9 mouse cellular contexts compared by ENCODE assay signal in genomic region chr9:90113151-90113550, GRCm38 (mm10). TPM values are rescaled to one million over a fixed set of nuclear protein-coding genes. Genes with fewer than 3 reads are reported as not detected.
DNase-seq lines count a peak whose midpoint lies in the region; ATAC-seq and TF ChIP-seq lines count a peak whose summit lies in the region.
"Had no signal": no experiment of that assay in that cellular context is flagged by ENCODE, and none has a peak within 500 bp of the region (broad histone marks: within the 10 kb centered on the region; RNA-seq: fewer than 3 reads in every experiment).

No protein-coding gene starts in this region.

- H3K9ac ChIP-seq in forebrain, embryonic 12.5 days = peak overlapping the region; percentile 97
- peak overlapping the region; percentile 99 for H3K9ac ChIP-seq in liver, embryonic 11.5 days (ENCODE audit: low read depth, low read length)

- intact Hi-C loops in left cerebral cortex, postnatal 14 days (cut with DNase I) = no loop called here

- H3K4me1 ChIP-seq in cerebellum, adult 2 months (ENCODE audit: control insufficient read depth, insufficient read depth, low read length) = no peaks in the 10 kb centered on the region; the same call in 1 of the 2 replicates
- H3K4me1 ChIP-seq in forebrain, embryonic 12.5 days = peaks cover 16% of the 10 kb centered on the region
- peaks cover 23% of the 10 kb centered on the region for H3K4me1 ChIP-seq in liver, embryonic 11.5 days (replicated peaks; ENCODE audit: control insufficient read depth, insufficient read depth, low read length)
- H3K4me1 ChIP-seq in small intestine, adult 2 months (ENCODE audit: control insufficient read depth, insufficient read depth, insufficient read length, low read length) = peaks cover 5% of the 10 kb centered on the region; the same call in 1 of the 2 replicates

- peak overlapping the region; percentile 93 for H3K4me2 ChIP-seq in forebrain, embryonic 12.5 days
- peak overlapping the region; percentile 88 for H3K4me2 ChIP-seq in liver, embryonic 11.5 days

- 1% methylated on average over 13 of the region's 13 CpGs for WGBS in cerebellum, adult 2 months
- 3% methylated on average over 13 of the region's 13 CpGs for WGBS in forebrain, embryonic 12.5 days
- WGBS in liver, embryonic 11.5 days = 1% methylated on average over 13 of the region's 13 CpGs
- WGBS in small intestine, adult 2 months = 0% methylated on average over 13 of the region's 13 CpGs

- peak overlapping the region; percentile 89 for H3K4me3 ChIP-seq in cerebellum, adult 2 months (replicated peaks; ENCODE audit: insufficient read depth, low read depth, low read length)
- H3K4me3 ChIP-seq in forebrain, embryonic 12.5 days (replicated peaks) = peak overlapping the region; percentile 90
- H3K4me3 ChIP-seq in liver, embryonic 11.5 days (ENCODE audit: low read depth, low read length) = peak overlapping the region; percentile 98
- H3K4me3 ChIP-seq in small intestine, adult 2 months (ENCODE audit: low read depth, low read length) = peak overlapping the region; percentile 99; the same call in 1 of the 2 replicates

- peak in 1 of 2 experiments; percentile 10 for DNase-seq in cerebellum, adult 2 months
- DNase-seq in cerebellum, adult 11-12 months = no peak
- DNase-seq in A20 (ENCODE audit: low read depth, low spot score) = peak; percentile 37
- no peak for DNase-seq in liver, embryonic 11.5 days (ENCODE audit: low spot score)
- DNase-seq in ovary, postnatal 10 days (ENCODE audit: low spot score) = no peak
- no peak for DNase-seq in left cerebral cortex, postnatal 14 days (ENCODE audit: low spot score in 2 of 2)

- H3K27me3 ChIP-seq in cerebellum, adult 2 months (ENCODE audit: control insufficient read depth, insufficient read depth, low read length) = no peaks in the 10 kb centered on the region
- H3K27me3 ChIP-seq in forebrain, embryonic 12.5 days = no peaks in the 10 kb centered on the region
- H3K27me3 ChIP-seq in liver, embryonic 11.5 days (replicated peaks; ENCODE audit: control insufficient read depth, insufficient read depth, low read length) = no peaks in the 10 kb centered on the region
- no peaks in the 10 kb centered on the region for H3K27me3 ChIP-seq in small intestine, adult 2 months (ENCODE audit: control insufficient read depth, insufficient read depth, low read length)

- H3K36me3 ChIP-seq in forebrain, embryonic 12.5 days (replicated peaks) = peaks cover 8% of the 10 kb centered on the region; the same call in 1 of the 2 replicates
- H3K36me3 ChIP-seq in liver, embryonic 11.5 days (ENCODE audit: control insufficient read depth, insufficient read depth, low read length) = peaks cover 10% of the 10 kb centered on the region
- H3K36me3 ChIP-seq in small intestine, adult 2 months (ENCODE audit: control insufficient read depth, insufficient read depth, low read length) = peaks cover 6% of the 10 kb centered on the region; the same call in 1 of the 2 replicates

- no peak for ATAC-seq in forebrain, embryonic 12.5 days (ENCODE audit: low FRiP score)
- ATAC-seq in liver, embryonic 11.5 days (replicated peaks; ENCODE audit: low FRiP score) = no peak

- no peak for TF ChIP-seq POLR2A in cerebellum, adult 2 months (IDR thresholded peaks at IDR 0.05; ENCODE audit: borderline replicate concordance, insufficient read depth, low read length)
- TF ChIP-seq POLR2A in small intestine, adult 2 months (IDR thresholded peaks at IDR 0.05; ENCODE audit: low read depth, low read length) = no peak

- H3K27ac ChIP-seq in cerebellum, adult 2 months (ENCODE audit: insufficient read depth, low read length) = no peak overlapping the region
- 0 out of 2 replicates have a peak overlapping the region, but pooled peaks have one; percentile 97 for H3K27ac ChIP-seq in forebrain, embryonic 12.5 days
- H3K27ac ChIP-seq in liver, embryonic 11.5 days (ENCODE audit: low read depth, low read length) = peak overlapping the region; percentile 100
- peak overlapping the region; percentile 99 for H3K27ac ChIP-seq in small intestine, adult 2 months (ENCODE audit: insufficient read depth, low read depth, low read length)

- H3K9me3 ChIP-seq in forebrain, embryonic 12.5 days = no peaks in the 10 kb centered on the region
- H3K9me3 ChIP-seq in liver, embryonic 11.5 days (ENCODE audit: control insufficient read depth, low read length) = no peaks in the 10 kb centered on the region

- TF ChIP-seq CTCF in cerebellum, adult 2 months (IDR thresholded peaks at IDR 0.05; ENCODE audit: borderline replicate concordance, insufficient read depth, low read depth, low read length) = no peak
- no peak for TF ChIP-seq CTCF in small intestine, adult 2 months (IDR thresholded peaks at IDR 0.05; ENCODE audit: extremely low read depth, insufficient read length, insufficient replicate concordance, low read depth, low read length)

RNA-seq across cellular contexts. Expression of gene Morf4l1, which starts 1.4 kb away (rescaled TPM):
- 468 and 520 TPM in 2 replicates for polyA plus RNA-seq in cerebellum, adult 2 months (2012; rRNA removed)
- polyA plus RNA-seq in forebrain, embryonic 12.5 days (2016; fragmentation: Nextera tagmentation; extraction: Ambion mirVana) = 497 and 513 TPM in 2 replicates
- polyA plus RNA-seq in liver, embryonic 11.5 days (2014; fragmentation: Nextera tagmentation; extraction: Ambion mirVana) = 284 and 303 TPM in 2 replicates
- 8.3 and 21.0 TPM in 2 replicates for polyA plus RNA-seq in small intestine, adult 2 months (2012; rRNA removed)
- 100 to 1,000 TPM; 376 to 382 TPM for total RNA-seq in left cerebral cortex, postnatal 14 days (2021)

RNA-seq across cellular contexts. Expression of gene Adamts7, which starts 49.7 kb away (rescaled TPM):
- 0.34 and 0.49 TPM in 2 replicates for polyA plus RNA-seq in cerebellum, adult 2 months (2012; rRNA removed)
- polyA plus RNA-seq in forebrain, embryonic 12.5 days (2016; fragmentation: Nextera tagmentation; extraction: Ambion mirVana) = 19.9 and 21.7 TPM in 2 replicates
- polyA plus RNA-seq in liver, embryonic 11.5 days (2014; fragmentation: Nextera tagmentation; extraction: Ambion mirVana) = 3.2 and 3.6 TPM in 2 replicates
- 2.8 and 4.1 TPM in 2 replicates for polyA plus RNA-seq in small intestine, adult 2 months (2012; rRNA removed)
- total RNA-seq in left cerebral cortex, postnatal 14 days (2021) = 1 to 10 TPM; 1.0 to 1.5 TPM
- total RNA-seq: hematopoietic stem cell, adult 5-6 weeks had no signal

RNA-seq across cellular contexts. Expression of gene Ctsh, which starts 59.2 kb away (rescaled TPM):
- 13.8 and 16.3 TPM in 2 replicates for polyA plus RNA-seq in cerebellum, adult 2 months (2012; rRNA removed)
- 7.5 and 7.7 TPM in 2 replicates for polyA plus RNA-seq in forebrain, embryonic 12.5 days (2016; fragmentation: Nextera tagmentation; extraction: Ambion mirVana)
- polyA plus RNA-seq in liver, embryonic 11.5 days (2014; fragmentation: Nextera tagmentation; extraction: Ambion mirVana) = 19.1 and 22.7 TPM in 2 replicates
- polyA plus RNA-seq in small intestine, adult 2 months (2012; rRNA removed) = 24.9 and 33.8 TPM in 2 replicates
- 10 to 100 TPM; 22.4 to 27.7 TPM for total RNA-seq in left cerebral cortex, postnatal 14 days (2021)

Comparison
In these comparisons a context has a peak if more than half of its experiments do, and no peak if none do; other contexts are left out.
1. RNA of gene Morf4l1, which starts 1.4 kb away (polyA plus RNA-seq): 468 to 520 TPM in cerebellum, adult 2 months, 497 to 513 TPM in forebrain, embryonic 12.5 days and 284 to 303 TPM in liver, embryonic 11.5 days; 8.3 to 21.0 TPM in small intestine, adult 2 months; every median in the first group is over 10 times any median in the second.
2. Peak in every context shown above with its lines, with median percentiles within 50 percentile points of each other: H3K4me3 ChIP-seq.